Mouse (Mus musculus) forebrain, embryonic 14.5 days (tissue): ENCODE measurements around the gene Rasgrp2. TPM values are rescaled to one million over a fixed set of nuclear protein-coding genes. Genes with fewer than 3 reads are reported as not detected.

Experiments used
- ATAC-seq: fragments of 200-750 bp; cut with Nextera tagmentation; 2 replicates; pipeline ENCODE4 v1.8.0; 2017; ENCODE audit warnings: mild to moderate bottlenecking, moderate library complexity
- DNase-seq: peaks from one replicate; pipeline ENCODE4 v3.0.0-alpha.2; 2015; ENCODE audit warnings: low spot score
- H3K27ac ChIP-seq: fragments of 300-500 bp; sonication (generic); 2 replicates; pipeline ENCODE4 v1.5.1; 2014; ENCODE audit warnings: low read depth, mild to moderate bottlenecking, control low read depth, low read length, moderate library complexity
- H3K27me3 ChIP-seq: fragments of 300-500 bp; sonication (generic); replicated peaks from 2 replicates; pipeline ENCODE4 v1.6.1; 2014; ENCODE audit warnings: low read length, control low read depth, mixed read lengths; ENCODE audit not compliant: control insufficient read depth, insufficient read depth
- H3K36me3 ChIP-seq: fragments of 300-500 bp; sonication (generic); 2 replicates; pipeline ENCODE4 v1.6.1; 2014; ENCODE audit warnings: low read length, control low read depth; ENCODE audit not compliant: control insufficient read depth, insufficient read depth
- H3K4me1 ChIP-seq: fragments of 300-500 bp; sonication (generic); 2 replicates; pipeline ENCODE4 v1.6.1; 2014; ENCODE audit warnings: antibody characterized with exemption, low read length, control low read depth; ENCODE audit not compliant: control insufficient read depth, insufficient read depth
- H3K4me2 ChIP-seq: fragments of 300-500 bp; sonication (generic); 2 replicates; pipeline ENCODE4 v1.6.1; 2014; ENCODE audit warnings: mild to moderate bottlenecking, control low read depth, low read length
- H3K4me3 ChIP-seq: fragments of 300-500 bp; sonication (generic); 2 replicates; pipeline ENCODE4 v1.5.1; 2014; ENCODE audit warnings: low read depth, low read length, control low read depth
- H3K9ac ChIP-seq: fragments of 300-500 bp; sonication (generic); 2 replicates; pipeline ENCODE4 v1.6.1; 2014; ENCODE audit warnings: mild to moderate bottlenecking, low read length, control low read depth, moderate library complexity
- H3K9me3 ChIP-seq: fragments of 300-500 bp; sonication (generic); replicated peaks from 2 replicates; pipeline ENCODE4 v1.6.1; 2016; ENCODE audit warnings: low read length, control low read depth, mixed read lengths; ENCODE audit not compliant: control insufficient read depth
- WGBS: fragments of 180-500 bp; shearing (Covaris S2); extraction: QIAGEN DNeasy Blood & Tissue Kit; methylation state at CpG from one replicate; pipeline ENCODE4 v1.1.7; 2014; 5-methylcytosine and 5-hydroxymethylcytosine counted together
- polyA plus RNA-seq: library from polyadenylated mRNA; unstranded; fragments of >200 nt; fragmentation: Nextera tagmentation; extraction: Ambion mirVana; gene quantifications from 2 replicates; pipeline ENCODE4 v1.2.1, GENCODE M21; 2014

Rasgrp2 gene
- polyA plus RNA-seq, 1 experiment from 2014 or later, result 28.6 TPM

DNA sequence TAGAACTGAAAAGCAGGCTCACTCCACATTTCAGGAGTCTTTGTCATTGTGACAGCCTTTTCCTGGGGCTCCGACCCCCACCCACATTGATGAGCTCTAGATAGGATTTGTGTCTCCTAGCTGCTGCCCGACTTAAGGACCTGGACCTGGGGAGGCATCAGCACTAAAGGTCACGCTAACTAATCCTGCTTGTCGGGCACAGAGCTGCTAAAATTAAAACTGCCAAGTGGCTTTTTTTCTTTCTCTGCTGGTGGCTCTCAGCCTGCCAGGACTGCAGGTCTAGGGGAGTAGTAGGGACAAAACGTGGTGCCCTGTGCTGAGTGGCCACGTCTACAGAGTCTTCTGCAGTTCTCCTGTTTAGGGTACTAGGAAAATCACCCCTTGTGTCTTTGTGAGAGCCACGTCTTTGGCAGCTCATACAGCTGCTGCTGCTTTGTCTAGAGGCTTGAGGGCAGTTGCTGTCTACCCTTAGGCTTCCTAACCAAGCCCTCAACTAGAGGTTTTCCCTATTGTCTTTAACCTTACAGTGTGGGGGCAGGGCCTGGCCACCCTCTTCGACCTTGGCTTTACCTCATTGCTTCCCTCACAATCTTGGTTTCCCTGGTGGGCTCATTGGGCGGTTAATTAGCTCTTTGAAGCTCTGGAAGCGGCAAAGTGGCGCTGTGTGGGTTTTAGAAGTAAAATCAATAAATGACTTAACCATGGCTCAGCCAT lies 21.7 kb upstream of the Rasgrp2 start:
- H3K4me2 ChIP-seq, result no peak overlapping the region
- H3K36me3 ChIP-seq, result peaks cover 72% of the 10 kb centered on the region
- H3K9ac ChIP-seq, result no peak overlapping the region
- 35% methylated on average over 11 of the region's 11 CpGs for WGBS
- ATAC-seq (no peak), DNase-seq (no peak)
- no peaks in the 10 kb centered on the region for H3K27me3 ChIP-seq
- no peaks in the 10 kb centered on the region for H3K9me3 ChIP-seq
- no peak overlapping the region for H3K4me3 ChIP-seq
- H3K27ac ChIP-seq, result no peak overlapping the region
- no peaks in the 10 kb centered on the region for H3K4me1 ChIP-seq

DNA sequence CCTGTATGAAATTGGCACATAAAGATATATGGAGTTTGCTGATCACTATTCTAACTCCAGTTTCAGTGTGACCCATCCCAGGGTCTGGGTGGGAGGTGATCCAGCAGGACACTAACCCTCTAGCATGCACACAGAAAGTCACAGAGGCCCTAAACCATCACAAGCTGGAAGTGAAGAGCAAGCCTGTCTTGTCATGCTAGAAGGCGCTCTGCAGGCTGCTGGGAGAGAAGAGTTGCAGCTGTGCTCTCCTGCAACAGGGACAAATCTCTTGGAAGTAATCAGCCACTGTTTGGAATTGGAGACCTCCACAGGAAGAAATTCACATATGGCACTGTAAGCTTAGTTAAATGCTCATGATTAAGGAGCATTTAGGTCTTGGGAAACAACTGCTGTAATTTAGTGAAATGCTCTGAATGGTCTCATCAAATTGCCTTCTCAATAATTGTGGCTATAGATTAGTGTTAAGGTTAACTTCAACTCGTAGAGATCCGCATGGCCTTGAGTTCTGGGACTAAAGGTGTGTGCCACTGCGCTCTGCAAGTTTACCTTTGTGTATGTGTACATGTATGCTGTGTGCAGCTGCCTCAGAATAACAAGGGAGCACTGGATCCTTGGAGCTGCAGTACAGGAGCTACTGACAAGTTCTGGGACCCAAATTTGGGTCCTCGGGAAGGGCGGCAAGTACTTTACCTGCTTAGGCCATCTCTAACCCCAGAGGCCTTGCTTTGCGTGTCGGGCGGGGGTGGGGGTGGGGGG lies 18.6 kb upstream of the Rasgrp2 start:
- Histone ChIP-seq H3K4me1 (no peaks in the 10 kb centered on the region), H3K9me3 (no peaks in the 10 kb centered on the region), H3K4me3 (no peak overlapping the region), H3K4me2 (no peak overlapping the region), H3K9ac (no peak overlapping the region), H3K27me3 (no peaks in the 10 kb centered on the region), H3K36me3 (peaks cover 41% of the 10 kb centered on the region), H3K27ac (no peak overlapping the region)
- WGBS, result 92% methylated on average over 9 of the region's 9 CpGs
- DNase-seq (no peak), ATAC-seq (no peak)

DNA sequence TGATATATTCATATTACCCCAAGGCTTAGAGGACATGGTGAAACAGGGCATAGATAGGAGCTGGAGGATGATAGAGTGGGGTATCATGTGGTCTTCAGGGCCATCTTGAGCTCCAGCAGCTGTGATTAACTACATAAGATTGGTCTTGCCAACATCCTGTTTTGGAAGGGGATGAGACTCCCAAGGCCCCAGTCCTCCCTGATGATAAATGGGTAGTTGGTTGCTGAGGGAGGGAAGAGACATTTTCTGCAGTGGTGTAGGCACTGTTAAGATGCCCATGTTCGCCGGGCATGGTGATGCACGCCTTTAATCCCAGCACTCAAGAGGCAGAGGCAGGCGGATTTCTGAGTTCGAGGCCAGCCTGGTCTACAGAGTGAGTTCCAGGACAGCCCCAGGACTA lies 17.9 kb upstream of the Rasgrp2 start:
- no peak for ATAC-seq
- H3K4me2 ChIP-seq, result no peak overlapping the region
- no peak for DNase-seq
- H3K27ac ChIP-seq, result no peak overlapping the region
- H3K9ac ChIP-seq, result no peak overlapping the region
- H3K4me1 ChIP-seq, result no peaks in the 10 kb centered on the region
- no peaks in the 10 kb centered on the region for H3K9me3 ChIP-seq
- 97% methylated on average over 5 of the region's 5 CpGs for WGBS
- no peak overlapping the region for H3K4me3 ChIP-seq
- peaks cover 35% of the 10 kb centered on the region for H3K36me3 ChIP-seq
- no peaks in the 10 kb centered on the region for H3K27me3 ChIP-seq

DNA sequence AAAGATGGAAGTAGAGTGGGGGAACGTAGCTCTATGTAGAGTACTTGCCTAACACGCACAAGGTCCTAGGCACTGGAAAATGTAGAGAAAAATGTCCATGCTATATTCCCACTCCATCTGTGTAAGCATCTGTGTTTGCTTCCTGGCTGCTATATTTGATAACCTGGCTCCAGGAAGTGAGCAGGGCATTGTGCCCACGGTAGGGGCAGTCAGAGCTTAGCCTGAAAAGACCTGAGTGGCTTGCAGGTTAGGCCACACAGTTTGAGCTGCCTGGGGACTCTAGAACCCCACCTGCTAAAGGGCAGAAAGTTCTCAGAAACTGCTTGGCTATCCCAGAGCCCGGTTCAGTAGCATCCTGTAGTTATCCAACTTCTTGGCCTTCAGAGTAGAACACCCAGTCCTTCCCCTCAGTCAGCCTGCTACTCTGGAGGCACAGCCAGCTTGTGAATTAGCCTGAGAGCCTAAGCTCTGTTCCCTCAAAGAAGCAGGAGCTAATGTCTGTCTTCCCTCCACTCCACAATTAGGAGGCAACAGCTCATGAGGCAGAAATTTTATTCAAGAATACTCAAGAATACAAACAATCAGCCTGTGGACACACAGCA lies 16.7 kb upstream of the Rasgrp2 start:
- WGBS, result 81% methylated on average over 4 of the region's 4 CpGs
- DNase-seq, result no peak
- Histone ChIP-seq H3K4me2 (no peak overlapping the region), H3K27me3 (no peaks in the 10 kb centered on the region), H3K9me3 (no peaks in the 10 kb centered on the region), H3K4me1 (no peaks in the 10 kb centered on the region), H3K36me3 (peaks cover 23% of the 10 kb centered on the region), H3K27ac (no peak overlapping the region), H3K9ac (no peak overlapping the region), H3K4me3 (no peak overlapping the region)
- no peak for ATAC-seq

DNA sequence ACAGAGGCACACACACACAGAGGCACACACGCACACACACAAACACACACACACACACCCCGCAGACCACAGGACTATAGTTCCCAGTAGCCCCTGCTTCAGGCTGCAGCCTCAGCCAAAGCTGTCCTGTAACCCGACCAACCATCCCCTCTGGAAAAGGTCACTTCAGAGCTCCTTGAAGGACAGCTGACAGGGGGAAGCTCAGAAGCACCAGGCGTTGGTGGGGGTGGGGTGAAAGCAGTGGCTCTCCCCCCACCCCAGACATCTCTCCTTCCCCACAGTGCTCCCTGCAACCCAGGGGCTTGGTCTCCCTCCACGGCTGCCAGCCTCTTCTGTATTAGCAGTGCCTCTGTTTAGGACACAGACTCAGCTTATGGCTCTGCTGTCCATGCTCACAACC lies 15.7 kb upstream of the Rasgrp2 start:
- Histone ChIP-seq H3K27ac (no peak overlapping the region), H3K27me3 (no peaks in the 10 kb centered on the region), H3K9me3 (no peaks in the 10 kb centered on the region), H3K4me1 (no peaks in the 10 kb centered on the region), H3K36me3 (peaks cover 13% of the 10 kb centered on the region), H3K4me2 (no peak overlapping the region), H3K9ac (no peak overlapping the region), H3K4me3 (no peak overlapping the region)
- 56% methylated on average over 5 of the region's 5 CpGs for WGBS
- no peak for ATAC-seq
- DNase-seq, result no peak

DNA sequence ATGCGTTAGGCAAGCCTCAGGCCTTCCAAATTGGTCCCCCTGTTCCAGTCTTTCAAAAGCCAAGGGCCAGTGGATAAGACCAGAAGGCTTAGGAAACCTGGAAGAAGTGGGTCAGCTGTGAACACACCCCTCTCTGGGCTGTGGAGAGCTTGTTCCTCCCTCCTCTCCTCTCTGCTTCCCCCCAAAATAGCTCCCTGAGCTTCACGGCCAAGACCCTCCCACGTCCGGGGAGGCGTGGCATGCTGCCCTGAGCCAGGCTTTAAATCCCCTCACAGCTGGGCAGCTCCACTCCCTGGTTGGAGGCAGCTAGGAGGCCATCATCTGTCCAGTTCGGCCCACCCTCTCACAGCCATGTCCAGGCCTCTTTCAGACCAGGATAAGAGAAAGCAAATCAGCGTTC lies 15.0 kb upstream of the Rasgrp2 start, which contains the start of gene Pygm:
TSS of gene Pygm (plus strand) at position 272 of the 400 bp plus-strand sequence.
- H3K4me1 ChIP-seq, result no peaks in the 10 kb centered on the region
- no peak within 1 kb of the TSS for H3K9ac ChIP-seq
- no peak within 1 kb of the TSS for H3K4me2 ChIP-seq
- no peak within 1 kb of the TSS for H3K4me3 ChIP-seq
- no peak within 1 kb of the TSS for H3K27ac ChIP-seq
- 11% methylated on average over 7 of the region's 7 CpGs for WGBS
- ATAC-seq, result no peak
- H3K9me3 ChIP-seq, result no peaks in the 10 kb centered on the region
- no peaks in the 10 kb centered on the region for H3K27me3 ChIP-seq
- DNase-seq, result no peak
- H3K36me3 ChIP-seq, result peaks cover 6% of the 10 kb centered on the region

DNA sequence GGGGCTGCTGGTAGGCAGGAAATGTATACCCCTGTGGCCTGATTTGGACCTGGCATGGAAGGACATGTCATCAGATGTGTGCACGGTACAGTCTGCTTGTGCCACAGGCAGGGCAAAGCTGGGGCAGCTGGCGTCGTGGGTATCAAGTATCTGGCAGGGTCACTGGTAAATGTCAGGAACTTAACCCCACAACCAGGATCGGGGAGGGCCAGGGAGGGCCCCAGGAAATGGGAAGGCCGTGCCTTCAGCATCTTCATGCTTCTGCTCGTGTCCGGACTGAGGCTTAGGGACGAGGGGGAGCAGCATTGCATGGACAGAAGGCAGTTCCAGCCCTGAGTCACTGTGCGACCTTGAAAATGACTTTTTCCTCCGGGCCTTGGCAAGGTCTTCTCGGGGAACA lies 14.2 kb upstream of the Rasgrp2 start:
- Histone ChIP-seq H3K27me3 (no peaks in the 10 kb centered on the region), H3K4me1 (peaks cover 3% of the 10 kb centered on the region; the same call in 1 of the 2 replicates), H3K9ac (no peak overlapping the region), H3K4me2 (no peak overlapping the region), H3K27ac (no peak overlapping the region), H3K4me3 (no peak overlapping the region), H3K36me3 (0 out of 2 replicates have a peak, but pooled peaks cover 4% of the 10 kb centered on the region), H3K9me3 (no peaks in the 10 kb centered on the region)
- ATAC-seq, result no peak
- no peak for DNase-seq
- 87% methylated on average over 11 of the region's 11 CpGs for WGBS

DNA sequence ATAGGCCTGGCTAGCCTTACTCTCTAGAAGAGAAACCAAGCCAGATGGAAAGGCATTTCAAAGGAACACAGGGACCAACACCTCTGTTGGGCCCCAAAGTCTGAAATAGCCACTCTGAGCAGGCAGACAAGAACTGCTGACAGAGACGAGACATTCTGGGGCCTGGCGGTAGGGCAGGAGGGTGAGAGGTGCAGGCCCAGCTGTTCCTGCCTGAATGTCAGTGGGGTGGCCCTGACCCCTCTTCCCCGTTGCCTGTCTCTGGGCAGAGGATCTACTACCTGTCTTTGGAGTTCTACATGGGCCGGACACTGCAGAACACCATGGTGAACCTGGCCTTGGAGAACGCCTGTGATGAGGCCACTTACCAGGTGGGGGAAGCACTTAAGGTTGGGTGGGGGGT lies 13.7 kb upstream of the Rasgrp2 start:
- Histone ChIP-seq H3K4me2 (no peak overlapping the region), H3K9me3 (no peaks in the 10 kb centered on the region), H3K4me1 (peaks cover 3% of the 10 kb centered on the region; the same call in 1 of the 2 replicates), H3K9ac (no peak overlapping the region), H3K27me3 (no peaks in the 10 kb centered on the region), H3K4me3 (no peak overlapping the region), H3K36me3 (0 out of 2 replicates have a peak, but pooled peaks cover 4% of the 10 kb centered on the region), H3K27ac (no peak overlapping the region)
- DNase-seq (no peak), ATAC-seq (no peak)
- WGBS, result 77% methylated on average over 5 of the region's 5 CpGs

DNA sequence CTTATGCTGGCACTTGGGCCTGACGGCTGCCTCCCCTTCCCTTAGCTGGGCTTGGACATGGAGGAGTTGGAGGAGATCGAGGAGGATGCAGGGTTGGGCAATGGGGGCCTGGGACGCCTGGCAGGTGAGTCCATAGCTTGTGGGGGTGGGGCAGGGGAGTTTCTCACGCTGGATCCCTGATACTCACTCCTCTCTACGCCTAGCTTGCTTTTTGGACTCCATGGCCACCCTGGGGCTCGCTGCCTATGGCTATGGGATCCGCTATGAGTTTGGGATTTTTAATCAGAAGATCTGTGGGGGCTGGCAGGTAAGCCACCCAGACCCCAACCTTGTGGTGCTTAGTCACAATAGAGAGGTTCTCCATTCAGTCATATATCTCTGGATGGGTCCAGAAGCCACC lies 13.3 kb upstream of the Rasgrp2 start:
- H3K4me3 ChIP-seq, result no peak overlapping the region
- H3K27me3 ChIP-seq, result no peaks in the 10 kb centered on the region
- ATAC-seq (no peak), DNase-seq (no peak)
- H3K9me3 ChIP-seq, result no peaks in the 10 kb centered on the region
- no peak overlapping the region for H3K27ac ChIP-seq
- H3K9ac ChIP-seq, result no peak overlapping the region
- WGBS, result 80% methylated on average over 7 of the region's 7 CpGs
- H3K4me2 ChIP-seq, result no peak overlapping the region
- peaks cover 3% of the 10 kb centered on the region; the same call in 1 of the 2 replicates for H3K4me1 ChIP-seq
- no peaks in the 10 kb centered on the region for H3K36me3 ChIP-seq
